ENCODE assay signal across 7 mouse cellular contexts in genomic region chr6:39870271-39871135, GRCm38 (mm10). TPM values are rescaled to one million over a fixed set of nuclear protein-coding genes. Genes with fewer than 3 reads are reported as not detected.
DNase-seq lines count a peak whose midpoint lies in the region; ATAC-seq and TF ChIP-seq lines count a peak whose summit lies in the region.

No protein-coding gene starts in this region.

- peak; percentile 18 for DNase-seq in adrenal gland, adult 8-10 months
- peak; percentile 76 for DNase-seq in embryonic facial prominence, embryonic 11.5 days (ENCODE audit: low spot score)
- DNase-seq in hindbrain, embryonic 11.5 days (ENCODE audit: low spot score), result peak; percentile 87
- peak; percentile 53 for DNase-seq in left cerebral cortex, adult 11 months (ENCODE audit: low spot score)
- peak; percentile 60 for DNase-seq in testis, postnatal 10 days (ENCODE audit: low spot score)

- ATAC-seq in embryonic facial prominence, embryonic 11.5 days (replicated peaks; ENCODE audit: insufficient number of reproducible peaks, low FRiP score, low TSS enrichment, low read depth), result no peak
- ATAC-seq in hindbrain, embryonic 11.5 days (ENCODE audit: low FRiP score), result peak; percentile 12; the same call in 1 of the 2 replicates
- peak; percentile 31 for ATAC-seq in midbrain, embryonic 13.5 days

- under 1% methylated on average over 28 of the region's 28 CpGs for WGBS in embryonic facial prominence, embryonic 11.5 days
- WGBS in hindbrain, embryonic 11.5 days, result 1% methylated on average over 28 of the region's 28 CpGs
- under 1% methylated on average over 28 of the region's 28 CpGs for WGBS in midbrain, embryonic 13.5 days

- no peak for TF ChIP-seq POLR2A in ES-Bruce4 (IDR thresholded peaks at IDR 0.05; ENCODE audit: insufficient read depth, low read length)

- H3K4me3 ChIP-seq in ES-Bruce4 (ENCODE audit: low read depth, low read length), result 0 out of 2 replicates have a peak overlapping the region, but pooled peaks have one; percentile 35
- peak overlapping the region; percentile 54 for H3K4me3 ChIP-seq in embryonic facial prominence, embryonic 11.5 days (ENCODE audit: low read depth, low read length)
- peak overlapping the region; percentile 68 for H3K4me3 ChIP-seq in hindbrain, embryonic 11.5 days (ENCODE audit: low read depth, low read length)
- H3K4me3 ChIP-seq in midbrain, embryonic 13.5 days (replicated peaks), result peak overlapping the region; percentile 88

- H3K27me3 ChIP-seq in ES-Bruce4 (ENCODE audit: control insufficient read depth, insufficient read depth, low read length, poor library complexity, severe bottlenecking), result peaks cover 11% of the 10 kb centered on the region
- H3K27me3 ChIP-seq in embryonic facial prominence, embryonic 11.5 days (ENCODE audit: control insufficient read depth, insufficient read depth, low read length), result peaks cover 35% of the 10 kb centered on the region
- H3K27me3 ChIP-seq in hindbrain, embryonic 11.5 days (ENCODE audit: control insufficient read depth, insufficient read depth, low read length), result peaks cover 6% of the 10 kb centered on the region
- no peaks in the 10 kb centered on the region for H3K27me3 ChIP-seq in midbrain, embryonic 13.5 days

- H3K9ac ChIP-seq in ES-Bruce4 (ENCODE audit: low read depth, poor library complexity, severe bottlenecking), result no peak overlapping the region
- H3K9ac ChIP-seq in embryonic facial prominence, embryonic 11.5 days (replicated peaks; ENCODE audit: low read length), result peak overlapping the region; percentile 28
- peak overlapping the region; percentile 85 for H3K9ac ChIP-seq in hindbrain, embryonic 11.5 days (ENCODE audit: low read depth, low read length)
- peak overlapping the region; percentile 94 for H3K9ac ChIP-seq in midbrain, embryonic 13.5 days (replicated peaks)

- no peaks in the 10 kb centered on the region for H3K4me1 ChIP-seq in ES-Bruce4 (ENCODE audit: control insufficient read depth, insufficient read depth, low read length)
- peaks cover 3% of the 10 kb centered on the region for H3K4me1 ChIP-seq in embryonic facial prominence, embryonic 11.5 days (ENCODE audit: control insufficient read depth, insufficient read depth, low read length)
- peaks cover 4% of the 10 kb centered on the region; the same call in 1 of the 2 replicates for H3K4me1 ChIP-seq in hindbrain, embryonic 11.5 days (replicated peaks; ENCODE audit: control insufficient read depth, insufficient read depth, low read length)
- H3K4me1 ChIP-seq in midbrain, embryonic 13.5 days (replicated peaks), result peaks cover 28% of the 10 kb centered on the region

- H3K9me3 ChIP-seq in ES-Bruce4 (replicated peaks; ENCODE audit: control insufficient read depth, insufficient read depth, low read length, poor library complexity, severe bottlenecking), result no peaks in the 10 kb centered on the region
- no peaks in the 10 kb centered on the region for H3K9me3 ChIP-seq in embryonic facial prominence, embryonic 11.5 days (replicated peaks; ENCODE audit: control insufficient read depth, low read length)
- H3K9me3 ChIP-seq in hindbrain, embryonic 11.5 days (ENCODE audit: control insufficient read depth, low read length), result no peaks in the 10 kb centered on the region
- no peaks in the 10 kb centered on the region for H3K9me3 ChIP-seq in midbrain, embryonic 13.5 days

- no peaks in the 10 kb centered on the region for H3K36me3 ChIP-seq in ES-Bruce4 (ENCODE audit: control insufficient read depth, insufficient read depth, low read length, poor library complexity, severe bottlenecking)
- no peaks in the 10 kb centered on the region for H3K36me3 ChIP-seq in embryonic facial prominence, embryonic 11.5 days (replicated peaks; ENCODE audit: control insufficient read depth, insufficient read depth, low read depth, low read length)
- no peaks in the 10 kb centered on the region for H3K36me3 ChIP-seq in hindbrain, embryonic 11.5 days (ENCODE audit: control insufficient read depth, insufficient read depth, low read length)
- no peaks in the 10 kb centered on the region for H3K36me3 ChIP-seq in midbrain, embryonic 13.5 days

- TF ChIP-seq CTCF in ES-Bruce4 (IDR thresholded peaks at IDR 0.05; ENCODE audit: low read depth, low read length), result peak; percentile 22

- peak overlapping the region; percentile 97 for H3K4me2 ChIP-seq in embryonic facial prominence, embryonic 11.5 days (ENCODE audit: low read depth, low read length)
- peak overlapping the region; percentile 98 for H3K4me2 ChIP-seq in hindbrain, embryonic 11.5 days (replicated peaks; ENCODE audit: low read depth, low read length)
- H3K4me2 ChIP-seq in midbrain, embryonic 13.5 days (replicated peaks), result peak overlapping the region; percentile 86

- H3K27ac ChIP-seq in ES-Bruce4 (ENCODE audit: insufficient read depth, low read length), result no peak overlapping the region
- H3K27ac ChIP-seq in embryonic facial prominence, embryonic 11.5 days (replicated peaks; ENCODE audit: low read depth, low read length), result no peak overlapping the region
- H3K27ac ChIP-seq in hindbrain, embryonic 11.5 days (ENCODE audit: low read depth, low read length), result no peak overlapping the region
- H3K27ac ChIP-seq in midbrain, embryonic 13.5 days, result peak overlapping the region; percentile 96

- no peak for TF ChIP-seq EP300 in ES-Bruce4 (IDR thresholded peaks at IDR 0.05; ENCODE audit: insufficient read depth, low read depth, low read length)

RNA-seq across cellular contexts. Expression of gene Tmem178b, which starts 2.6 kb away (rescaled TPM):
- polyA plus RNA-seq in ES-Bruce4 (2011; ENCODE audit: insufficient read depth, insufficient read length, low read depth, missing spikeins), result 0.34 and 0.41 TPM in 2 replicates
- total RNA-seq in adrenal gland, adult 8-10 months (2022), result 10 to 100 TPM; 19.2 to 38.5 (median 24.0) TPM
- 1.7 and 2.8 TPM in 2 replicates for polyA plus RNA-seq in embryonic facial prominence, embryonic 11.5 days (2014; fragmentation: Nextera tagmentation; extraction: Ambion mirVana)
- 9.9 and 10.5 TPM in 2 replicates for polyA plus RNA-seq in hindbrain, embryonic 11.5 days (2014; fragmentation: Nextera tagmentation; extraction: Ambion mirVana)
- polyA plus RNA-seq in midbrain, embryonic 13.5 days (2015; fragmentation: Nextera tagmentation; extraction: Ambion mirVana), result 29.8 and 29.9 TPM in 2 replicates

RNA-seq across cellular contexts. Expression of gene Mrps33, which starts 59.7 kb away (rescaled TPM):
- 100 and 108 TPM in 2 replicates for polyA plus RNA-seq in ES-Bruce4 (2011; ENCODE audit: insufficient read depth, insufficient read length, low read depth, missing spikeins)
- 10 to 100 TPM; 52.2 to 76.7 (median 72.3) TPM for total RNA-seq in adrenal gland, adult 8-10 months (2022)
- polyA plus RNA-seq in embryonic facial prominence, embryonic 11.5 days (2014; fragmentation: Nextera tagmentation; extraction: Ambion mirVana), result 227 and 244 TPM in 2 replicates
- 232 and 245 TPM in 2 replicates for polyA plus RNA-seq in hindbrain, embryonic 11.5 days (2014; fragmentation: Nextera tagmentation; extraction: Ambion mirVana)
- 208 and 229 TPM in 2 replicates for polyA plus RNA-seq in midbrain, embryonic 13.5 days (2015; fragmentation: Nextera tagmentation; extraction: Ambion mirVana)

Comparison
In these comparisons a context has a peak if more than half of its experiments do, and no peak if none do; other contexts are left out.
1. H3K4me3 ChIP-seq: peak in every context shown above with its lines; median percentile 88 in midbrain, embryonic 13.5 days; 68 in hindbrain, embryonic 11.5 days; 54 in embryonic facial prominence, embryonic 11.5 days; 35 in ES-Bruce4.
2. DNase-seq: peak in every context shown above with its lines; median percentile 87 in hindbrain, embryonic 11.5 days; 76 in embryonic facial prominence, embryonic 11.5 days; 60 in testis, postnatal 10 days; 53 in left cerebral cortex, adult 11 months; 18 in adrenal gland, adult 8-10 months.